ENCODE assay signal across 25 mouse cellular contexts in the genomic region with DNA sequence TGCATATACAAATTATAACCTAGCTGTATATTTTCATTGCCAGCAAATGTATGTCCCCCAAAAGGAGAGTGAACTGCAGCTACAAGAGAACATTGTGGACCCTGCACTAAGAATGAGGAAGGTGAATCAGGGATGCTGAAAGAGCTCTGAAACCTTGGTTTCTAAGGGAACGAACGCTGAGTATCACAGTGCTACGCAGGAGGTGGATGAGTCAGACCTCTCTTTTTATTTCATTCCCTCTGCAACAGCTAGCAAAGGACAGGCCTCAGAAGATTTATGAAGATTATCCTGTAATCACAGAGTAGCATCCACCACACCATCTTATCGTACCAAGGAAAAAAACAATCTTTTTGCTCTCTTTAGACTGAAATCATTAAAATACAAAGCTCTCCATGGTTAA. TPM values are rescaled to one million over a fixed set of nuclear protein-coding genes. Genes with fewer than 3 reads are reported as not detected.
DNase-seq lines count a peak whose midpoint lies in the region; ATAC-seq and TF ChIP-seq lines count a peak whose summit lies in the region.
"Had no signal": no experiment of that assay in that cellular context is flagged by ENCODE, and none has a peak within 500 bp of the region (broad histone marks: within the 10 kb centered on the region; RNA-seq: fewer than 3 reads in every experiment).

No protein-coding gene starts in this region.

- H3K9me3 ChIP-seq in intestine, embryonic 15.5 days = no peaks in the 10 kb centered on the region
- H3K9me3 ChIP-seq: embryonic facial prominence, embryonic 12.5 days; hindbrain, embryonic 15.5 days; limb, embryonic 10.5 days; midbrain, embryonic 12.5 days had no signal

- TF ChIP-seq POLR2A in brain, embryonic 14.5 days (IDR thresholded peaks at IDR 0.05; ENCODE audit: borderline replicate concordance, extremely low read depth, insufficient read depth, insufficient read length, poor library complexity, severe bottlenecking) = no peak

- intact Hi-C loops in left cerebral cortex, postnatal 14 days (cut with DNase I) = no loop called here

- TF ChIP-seq CTCF in brain, embryonic 14.5 days (IDR thresholded peaks at IDR 0.05; ENCODE audit: borderline replicate concordance, extremely low read depth, insufficient read depth, insufficient read length) = no peak

- H3K27me3 ChIP-seq in intestine, embryonic 15.5 days (replicated peaks) = no peaks in the 10 kb centered on the region
- H3K27me3 ChIP-seq: embryonic facial prominence, embryonic 12.5 days; hindbrain, embryonic 15.5 days; midbrain, embryonic 12.5 days had no signal

- no peak overlapping the region for H3K4me3 ChIP-seq in intestine, embryonic 15.5 days (replicated peaks)
- H3K4me3 ChIP-seq: embryonic facial prominence, embryonic 12.5 days; erythroblast, embryonic 14.5 days; heart, adult 2 months; hindbrain, embryonic 15.5 days; limb, embryonic 10.5 days; midbrain, embryonic 12.5 days had no signal

- DNase-seq in adrenal gland, adult (ENCODE audit: inconsistent age in 2 of 2, low spot score in 1 of 2) = peak; percentile 21 to 28
- DNase-seq in adrenal gland, adult 8-10 months = no peak
- peak; percentile 29 to 43 for DNase-seq in layer of hippocampus, adult 18-20 months (ENCODE audit: low spot score in 2 of 2)
- no peak for DNase-seq in layer of hippocampus, adult 8-10 months (ENCODE audit: low spot score in 2 of 2)
- DNase-seq in brain, embryonic 14.5 days (ENCODE audit: low read depth) = peak; percentile 0
- DNase-seq in left cerebral cortex, postnatal 14 days (ENCODE audit: low spot score in 2 of 2) = peak; percentile 45 to 46
- no peak for DNase-seq in B cell, adult 2 months
- DNase-seq: cerebellum, adult 9-10 months; gastrocnemius, postnatal 14 days; heart, adult 2 months; heart, postnatal 36 days; kidney, postnatal 36 days; liver, postnatal 0 days; lung, postnatal 10 days; thymus, postnatal 14 days had no signal

- H3K36me3 ChIP-seq in intestine, embryonic 15.5 days = no peaks in the 10 kb centered on the region
- H3K36me3 ChIP-seq: embryonic facial prominence, embryonic 12.5 days; hindbrain, embryonic 15.5 days; limb, embryonic 10.5 days; midbrain, embryonic 12.5 days had no signal

- ATAC-seq in intestine, embryonic 15.5 days = no peak
- ATAC-seq: activated CD4-positive, CD25-positive, alpha-beta regulatory T cell, adult 4 months; CD4-positive, CD25-positive, alpha-beta regulatory T cell, adult 4 months; forebrain, embryonic 14.5 days; intestine, embryonic 16.5 days; liver, postnatal 0 days had no signal

- WGBS in intestine, embryonic 15.5 days = 77% methylated on average over 4 of the region's 4 CpGs

- no peak overlapping the region for H3K27ac ChIP-seq in intestine, embryonic 15.5 days
- H3K27ac ChIP-seq: embryonic facial prominence, embryonic 12.5 days; heart, adult 2 months; hindbrain, embryonic 15.5 days; limb, embryonic 10.5 days; midbrain, embryonic 12.5 days had no signal

- H3K4me1 ChIP-seq in intestine, embryonic 15.5 days (replicated peaks) = no peaks in the 10 kb centered on the region
- H3K4me1 ChIP-seq: embryonic facial prominence, embryonic 12.5 days; hindbrain, embryonic 15.5 days; limb, embryonic 10.5 days; midbrain, embryonic 12.5 days had no signal

- no peak overlapping the region for H3K4me2 ChIP-seq in intestine, embryonic 15.5 days (replicated peaks)
- H3K4me2 ChIP-seq: embryonic facial prominence, embryonic 12.5 days; hindbrain, embryonic 15.5 days; midbrain, embryonic 12.5 days had no signal

- no peak overlapping the region for H3K9ac ChIP-seq in intestine, embryonic 15.5 days
- H3K9ac ChIP-seq: embryonic facial prominence, embryonic 12.5 days; hindbrain, embryonic 15.5 days; liver, postnatal 0 days; midbrain, embryonic 12.5 days had no signal

RNA-seq across cellular contexts. Expression of gene Ube3a, which starts 50.2 kb away (rescaled TPM):
- 100 to 1,000 TPM; 132 to 172 (median 156) TPM for total RNA-seq in adrenal gland, adult 8-10 months (2022)
- 100 to 1,000 TPM; 129 to 134 TPM for total RNA-seq in layer of hippocampus, adult 18-20 months (2021)
- 100 to 1,000 TPM; 127 to 153 (median 140) TPM for total RNA-seq in layer of hippocampus, adult 8-10 months (2022)
- polyA plus RNA-seq in brain, embryonic 14.5 days (2012; rRNA removed) = 31.5 and 41.1 TPM in 2 replicates
- total RNA-seq in left cerebral cortex, postnatal 14 days (2021) = 100 to 1,000 TPM; 118 to 132 TPM
- polyA plus RNA-seq in intestine, embryonic 15.5 days (2015; fragmentation: Nextera tagmentation; extraction: Ambion mirVana) = 114 and 136 TPM in 2 replicates

Comparison
In these comparisons a context has a peak if more than half of its experiments do, and no peak if none do; other contexts are left out.
1. DNase-seq: peak in adrenal gland, adult (2 of 2), layer of hippocampus, adult 18-20 months (2 of 2), brain, embryonic 14.5 days (single experiment) and left cerebral cortex, postnatal 14 days (2 of 2); none in adrenal gland, adult 8-10 months (single experiment), layer of hippocampus, adult 8-10 months (0 of 2) and B cell, adult 2 months (0 of 2).